Mouse (Mus musculus): ENCODE measurements around the gene Cuedc1.
"Not testable (repeated sequence)": the region's sequence is repeated elsewhere in the genome, so short reads cannot be mapped to it uniquely, and the experiment has no call there.

Gene Cuedc1

GRCm38 (mm10) chr11:88204593-88205368, 106.9 kb downstream of the Cuedc1 start:
- no peak for DNase-seq

GRCm38 (mm10) chr11:88206576-88206975, 108.7 kb downstream of the Cuedc1 start:
- DNase-seq = not testable (repeated sequence)

GRCm38 (mm10) chr11:88207697-88208096, 109.8 kb downstream of the Cuedc1 start:
- DNase-seq = no peak

- no peak for DNase-seq
These were observed 114.1 kb downstream of the Cuedc1 start for GRCm38 (mm10) chr11:88211824-88212582.

- peak; percentile 42 for DNase-seq
These were observed 115.9 kb downstream of the Cuedc1 start for GRCm38 (mm10) chr11:88213757-88214156.

- DNase-seq = peak; percentile 71
These were observed 117.3 kb downstream of the Cuedc1 start for GRCm38 (mm10) chr11:88214881-88215831.

- DNase-seq = peak; percentile 55
These were observed 118.4 kb downstream of the Cuedc1 start for GRCm38 (mm10) chr11:88216231-88216685.

- no peak for DNase-seq
These were observed 120.3 kb downstream of the Cuedc1 start for GRCm38 (mm10) chr11:88218155-88218554.

- DNase-seq = no peak
These were observed 120.7 kb downstream of the Cuedc1 start for GRCm38 (mm10) chr11:88218586-88218985.

GRCm38 (mm10) chr11:88221929-88222475, 124.1 kb downstream of the Cuedc1 start:
- DNase-seq = no peak

- no peak for DNase-seq
These were observed 129.4 kb downstream of the Cuedc1 start for GRCm38 (mm10) chr11:88227001-88227957.

- peak; percentile 27 for DNase-seq
These were observed 133.4 kb downstream of the Cuedc1 start for GRCm38 (mm10) chr11:88231213-88231790.

GRCm38 (mm10) chr11:88233528-88234427, 135.9 kb downstream of the Cuedc1 start:
- DNase-seq = peak; percentile 30

- DNase-seq = no peak
These were observed 136.9 kb downstream of the Cuedc1 start for GRCm38 (mm10) chr11:88234789-88235188.

- DNase-seq = peak; percentile 83
These were observed 137.7 kb downstream of the Cuedc1 start for GRCm38 (mm10) chr11:88235221-88236203.

GRCm38 (mm10) chr11:88240275-88240674, 142.4 kb downstream of the Cuedc1 start:
- no peak for DNase-seq

GRCm38 (mm10) chr11:88240736-88241353, 143.0 kb downstream of the Cuedc1 start:
- DNase-seq = no peak
